Mouse (Mus musculus) liver, adult (tissue): Measurements from ENCODE around the gene Gipr.

ENCODE experiments used
- GATA4 ChIP-seq: IDR thresholded peaks from 2 replicates; pipeline ENCODE4 v1.6.1; 2014; ENCODE audit warnings: mild to moderate bottlenecking, low read length; ENCODE audit not compliant: insufficient replicate concordance

Gipr gene

GRCm38 (mm10) chr7:19137380-19137779, 28.5 kb downstream of the Gipr start:
- TF ChIP-seq GATA4, result no peak

DNA sequence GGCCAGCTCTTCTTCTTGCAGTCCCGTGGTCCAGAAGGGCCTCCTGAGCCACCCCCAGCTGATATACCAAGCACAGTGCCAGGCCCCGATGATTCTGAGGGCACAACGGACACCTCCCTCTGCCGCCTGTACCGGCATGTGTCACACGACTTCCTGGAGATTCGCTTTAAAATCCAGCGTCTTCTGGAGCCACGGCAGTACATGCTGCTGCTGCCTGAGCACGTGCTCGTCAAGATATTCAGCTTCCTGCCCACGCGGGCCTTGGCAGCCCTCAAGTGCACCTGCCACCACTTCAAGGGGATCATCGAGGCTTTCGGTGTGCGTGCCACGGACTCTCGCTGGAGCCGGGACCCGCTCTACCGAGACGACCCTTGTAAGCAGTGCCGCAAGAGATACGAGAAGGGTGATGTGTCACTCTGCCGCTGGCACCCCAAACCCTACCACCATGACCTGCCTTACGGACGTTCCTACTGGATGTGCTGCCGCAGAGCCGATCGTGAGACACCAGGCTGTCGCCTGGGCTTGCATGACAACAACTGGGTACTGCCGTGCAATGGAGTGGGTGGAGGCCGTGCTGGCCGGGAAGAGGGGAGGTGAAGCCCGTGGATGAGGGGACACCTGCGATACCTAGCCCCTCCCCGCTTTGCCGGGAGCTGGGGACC, 29.1 kb downstream of the Gipr start:
- no peak for TF ChIP-seq GATA4

DNA sequence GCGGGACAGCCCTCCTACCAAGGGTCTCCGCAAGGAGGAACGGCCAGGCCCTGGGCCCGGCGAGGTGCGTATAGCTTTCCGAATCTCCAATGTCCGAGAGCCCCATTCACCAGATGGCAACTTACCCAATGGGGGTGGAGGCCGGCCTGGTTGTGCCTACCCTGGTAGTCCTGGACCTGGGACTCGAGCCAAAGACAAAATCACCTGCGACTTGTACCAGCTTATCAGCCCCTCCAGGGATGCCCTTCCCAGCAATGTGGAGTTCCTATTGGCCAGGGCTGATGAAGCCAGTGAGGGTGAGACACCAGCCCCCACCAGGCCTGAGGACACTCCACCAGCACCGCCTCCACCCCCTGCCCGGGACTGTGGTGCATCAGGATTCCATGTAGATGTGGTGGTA, 29.8 kb downstream of the Gipr start:
- TF ChIP-seq GATA4, result no peak

DNA sequence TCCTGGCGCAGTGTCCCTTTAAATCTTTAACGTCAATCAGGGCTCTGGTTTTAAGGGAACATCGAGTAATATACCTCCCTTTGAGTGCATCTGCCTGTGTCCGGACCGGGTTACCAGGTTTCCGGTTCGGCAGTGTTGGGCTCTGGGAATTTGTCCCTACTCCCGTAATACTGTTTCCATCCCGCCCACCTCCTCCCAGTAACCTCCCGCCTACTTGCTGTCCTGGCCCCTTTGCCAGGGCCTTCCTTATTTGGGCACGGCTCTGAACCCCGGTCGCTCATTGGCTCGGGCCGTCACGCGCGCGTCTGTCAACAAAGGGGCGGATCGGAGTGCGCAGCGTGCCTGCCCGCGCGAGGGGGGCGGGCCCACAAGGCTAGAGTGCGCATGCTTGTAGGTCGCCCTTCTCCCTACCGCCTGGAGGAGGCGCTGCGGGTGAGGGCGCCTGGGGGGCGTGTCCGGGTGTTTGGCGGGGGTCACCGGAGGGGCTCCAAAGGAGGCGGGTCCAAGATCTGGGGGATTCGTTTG, 34.5 kb downstream of the Gipr start:
- TF ChIP-seq GATA4, result no peak; the same call in 1 of the 2 replicates

DNA sequence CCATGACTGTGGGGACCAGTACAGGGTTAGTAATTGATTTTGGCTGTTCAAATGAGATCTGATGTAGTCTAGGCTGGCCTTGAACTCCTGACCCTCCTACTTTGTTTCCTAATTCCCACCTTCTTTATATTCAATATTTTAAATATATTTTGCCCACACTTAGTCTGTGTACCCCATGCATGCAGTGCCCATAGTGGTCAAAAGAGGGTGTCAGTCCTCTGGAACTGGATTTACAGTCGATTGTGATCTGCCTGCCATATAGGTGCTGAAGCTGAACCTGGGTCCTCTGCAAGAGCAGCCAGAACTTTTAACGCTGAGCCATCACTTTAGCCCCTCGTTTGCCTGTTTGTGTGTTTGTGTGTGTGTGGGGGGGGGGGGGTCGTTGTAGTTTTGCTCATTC, 35.3 kb downstream of the Gipr start:
- no peak for TF ChIP-seq GATA4

GRCm38 (mm10) chr7:19129396-19129795, 36.5 kb downstream of the Gipr start:
- TF ChIP-seq GATA4, result no peak

DNA sequence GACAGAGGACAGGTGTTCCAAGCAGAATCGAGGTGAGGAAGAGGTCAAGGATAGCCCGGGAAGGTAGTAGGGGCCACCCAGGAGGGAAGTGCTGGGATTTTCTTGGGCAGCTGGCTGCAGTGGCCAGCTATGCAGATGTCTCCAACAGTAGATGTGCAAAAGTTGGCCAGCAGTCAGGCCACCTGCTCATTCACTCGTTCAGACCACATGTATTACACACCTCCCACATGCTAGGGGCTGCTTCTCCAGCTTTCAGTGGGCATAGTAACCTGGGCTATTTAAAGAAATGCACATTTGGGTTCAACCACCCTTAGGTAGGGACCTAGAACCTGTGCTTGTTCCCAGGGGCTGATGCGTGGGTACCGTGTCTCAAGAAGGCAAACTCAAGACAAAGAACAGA, 38.2 kb downstream of the Gipr start:
- no peak for TF ChIP-seq GATA4

- TF ChIP-seq GATA4, result no peak
Measured at GRCm38 (mm10) chr7:19124713-19125112, 41.2 kb downstream of the Gipr start.

- no peak for TF ChIP-seq GATA4
Measured at GRCm38 (mm10) chr7:19121686-19122085, 44.2 kb downstream of the Gipr start.

DNA sequence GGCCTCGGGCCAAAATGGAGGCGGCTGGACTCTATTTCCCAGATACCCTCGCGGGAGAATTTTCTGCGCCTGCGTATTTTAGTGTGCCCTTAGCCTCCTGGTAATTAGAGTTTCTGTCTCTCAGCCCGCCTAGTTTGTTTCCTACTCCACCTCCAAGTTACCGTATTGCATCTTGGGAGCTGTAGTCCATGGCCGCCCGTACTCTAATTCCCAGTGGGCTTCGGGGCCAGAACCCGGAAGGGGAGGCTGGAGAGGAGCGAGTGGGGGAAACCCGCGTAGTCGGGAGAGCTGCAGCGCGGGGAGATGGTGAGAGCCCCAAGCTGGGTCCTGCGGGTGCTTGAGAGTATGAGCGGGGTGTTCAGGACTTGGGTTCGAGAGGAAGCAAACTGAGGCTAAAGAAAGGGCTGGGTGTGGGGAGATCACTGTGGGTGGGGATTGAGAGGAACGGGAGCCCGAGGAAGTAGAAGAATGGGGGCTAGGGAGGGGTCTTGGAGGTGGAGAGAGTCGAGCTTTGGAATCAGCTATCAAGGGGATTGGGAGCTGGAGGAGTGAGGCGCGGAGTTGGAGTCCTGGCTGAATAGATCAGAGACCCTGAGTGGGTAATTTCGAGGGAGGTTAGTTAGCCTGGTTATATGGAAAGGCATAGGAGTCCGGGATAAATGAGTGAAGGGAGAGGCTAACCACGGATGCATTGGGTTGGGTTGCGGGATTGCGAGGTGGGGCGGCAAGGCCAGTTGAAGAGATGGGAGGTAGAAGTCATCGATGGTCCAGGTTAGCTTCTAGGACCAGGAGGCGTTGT, 46.1 kb downstream of the Gipr start, which contains the start of gene Fbxo46:
Gene Fbxo46, plus strand, starts transcription at position 229 of the 799 bp plus-strand sequence.
- no peak for TF ChIP-seq GATA4

- no peak for TF ChIP-seq GATA4
Measured at GRCm38 (mm10) chr7:19119083-19119482, 46.8 kb downstream of the Gipr start.

DNA sequence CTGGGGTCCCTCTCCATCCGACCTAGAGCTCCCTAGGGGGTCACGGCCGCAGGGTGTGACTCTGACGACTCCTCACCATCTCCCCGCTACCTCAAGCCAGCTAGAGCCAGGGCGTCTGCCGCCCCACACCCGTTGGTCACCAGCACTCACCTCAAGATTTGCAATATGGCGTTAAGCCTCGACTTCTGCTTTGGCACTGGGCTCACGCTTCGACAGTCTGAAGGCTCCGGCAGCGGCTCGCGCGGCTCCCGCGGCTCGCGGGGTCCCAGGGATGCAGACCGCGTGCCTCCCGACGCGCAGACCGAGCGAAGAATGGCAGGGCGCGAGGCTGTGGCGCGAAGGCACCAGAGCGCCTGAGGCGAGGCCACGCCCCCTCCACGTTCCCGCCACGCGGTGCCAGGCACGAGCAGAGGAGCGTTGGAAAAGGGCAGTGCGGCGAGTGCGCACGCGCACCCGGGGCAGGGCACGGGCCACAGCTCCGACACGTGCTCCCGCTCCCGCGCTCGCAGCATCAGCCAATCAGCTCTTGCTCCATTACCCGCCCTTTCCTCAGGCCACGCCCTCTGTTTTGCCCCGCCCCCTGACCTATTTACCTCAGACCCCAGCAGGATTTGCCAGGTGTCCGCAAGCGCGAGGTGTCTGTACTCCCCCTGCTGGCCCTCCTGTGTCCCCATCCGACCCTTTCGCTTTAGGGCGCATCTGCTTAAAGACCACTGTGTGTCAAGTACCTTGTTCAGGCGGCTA, 47.7 kb downstream of the Gipr start, which contains the start of gene Gm4969:
Gene Gm4969, minus strand, starts transcription at position 341 of the 744 bp plus-strand sequence.
- no peak for TF ChIP-seq GATA4

DNA sequence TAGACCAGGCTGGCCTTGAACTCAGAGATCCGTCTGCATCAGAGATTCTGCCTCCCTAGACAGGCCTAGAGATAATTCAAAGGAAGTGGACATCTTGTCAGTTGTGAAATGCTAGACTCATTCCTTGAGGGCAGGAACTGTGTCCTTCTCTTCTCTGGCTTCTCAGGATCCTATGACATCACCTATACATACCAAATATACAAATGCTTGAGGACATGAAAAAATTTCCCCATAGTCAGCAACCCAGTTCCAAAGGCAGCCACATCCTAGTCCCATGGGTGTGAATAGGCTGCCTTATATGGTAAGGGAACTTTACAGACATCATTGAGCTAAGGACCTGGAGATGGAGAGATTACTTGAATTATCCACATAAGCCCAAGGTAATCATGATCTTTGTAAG, 56.4 kb downstream of the Gipr start:
- TF ChIP-seq GATA4, result no peak

DNA sequence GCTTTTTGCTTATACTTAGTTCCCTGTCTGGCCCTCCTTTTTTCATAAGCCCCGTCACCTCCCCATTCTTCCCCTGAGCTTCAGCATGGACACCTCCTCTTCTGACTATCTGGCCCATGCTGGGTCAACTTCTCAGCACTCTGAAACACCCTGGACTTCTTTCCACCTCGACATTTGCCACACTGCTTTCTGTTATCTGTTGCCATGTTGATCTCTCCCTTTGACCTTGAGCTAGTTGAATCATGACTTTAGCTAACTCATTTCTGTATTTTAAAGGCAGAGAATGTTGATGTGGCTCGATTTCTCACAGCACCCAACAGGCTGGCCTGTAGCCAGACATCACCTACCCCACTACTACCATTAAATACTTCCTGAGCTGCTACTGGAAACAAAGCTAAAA, 58.5 kb downstream of the Gipr start:
- TF ChIP-seq GATA4, result no peak
